Mouse (Mus musculus) bone marrow, adult 2 months (tissue): ENCODE results near the gene Slain2.

Experiments
- CTCF ChIP-seq: fragments of 200-500 bp; IDR thresholded peaks from 2 replicates; pipeline ENCODE4 v1.5.1; 2011; ENCODE audit warnings: low read length, control low read depth; ENCODE audit not compliant: control insufficient read depth, insufficient read depth
- POLR2A ChIP-seq: fragments of 200-500 bp; IDR thresholded peaks from 2 replicates; pipeline ENCODE4 v1.6.1; 2011; ENCODE audit warnings: low read depth, mild to moderate bottlenecking, control low read depth, low read length, borderline replicate concordance; ENCODE audit not compliant: control insufficient read depth

DNA sequence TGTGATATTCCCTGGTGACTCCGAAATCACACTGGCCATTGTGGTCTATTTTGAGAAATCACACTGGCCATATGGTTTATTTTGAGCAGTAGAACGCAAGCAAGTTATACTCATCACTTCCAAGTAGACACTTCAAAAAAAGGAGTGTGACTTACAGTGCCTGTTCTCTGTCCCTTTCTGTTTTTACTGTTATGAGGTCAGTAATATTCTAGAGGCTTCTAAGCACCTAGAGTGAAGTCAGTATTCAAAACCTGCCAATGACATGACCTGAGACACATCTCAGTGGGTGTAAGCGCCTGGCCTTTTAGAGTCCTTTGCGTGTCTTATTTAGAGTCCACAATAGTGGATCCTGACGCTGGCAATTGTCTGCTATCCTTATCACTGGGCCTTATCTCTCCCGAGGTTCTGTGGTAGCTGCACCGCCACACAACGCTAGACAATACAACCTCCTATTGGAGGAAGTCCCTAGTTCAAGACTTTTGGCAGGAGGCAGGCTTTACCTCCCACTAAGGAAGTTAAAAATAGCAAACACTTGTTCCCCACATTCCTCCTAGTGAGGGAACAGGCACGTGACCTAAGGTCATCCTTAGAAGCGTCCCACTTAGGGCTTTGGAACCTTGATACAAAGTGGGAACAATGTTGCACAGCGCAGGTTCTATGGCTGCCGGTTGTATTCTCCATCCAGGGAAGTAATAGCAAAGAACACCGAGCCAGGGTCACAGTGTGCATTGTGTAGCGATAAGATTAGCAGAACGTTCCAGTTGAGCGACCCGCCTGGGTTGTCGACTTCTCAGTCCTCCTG lies 17.4 kb upstream of the Slain2 start:
- TF ChIP-seq CTCF (no peak), POLR2A (no peak)
